Mouse (Mus musculus) liver, adult 2 months (tissue): Measurements from ENCODE around the gene Lrfn2.

ENCODE experiments used
- CTCF ChIP-seq: fragments of 200-500 bp; IDR thresholded peaks from 2 replicates; pipeline ENCODE4 v1.5.1; 2011; ENCODE audit warnings: low read depth, low read length, control low read depth
- POLR2A ChIP-seq: fragments of 200-500 bp; IDR thresholded peaks from 2 replicates; pipeline ENCODE4 v1.6.1; 2011; ENCODE audit warnings: low read length, control low read depth; ENCODE audit not compliant: insufficient read depth; ENCODE audit errors: extremely low read depth

- TF ChIP-seq POLR2A = no peak
- TF ChIP-seq CTCF = no peak
Observed at GRCm38 (mm10) chr17:48905286-48906040, 26.7 kb upstream of the Lrfn2 start.
